Mouse (Mus musculus): ENCODE results near the gene Dhdds.

- TF ChIP-seq EP300 (IDR thresholded peaks at IDR 0.05; ENCODE audit: low read depth) (no peak), CTCF (IDR thresholded peaks at IDR 0.05; ENCODE audit: low read depth) (peak; percentile 68)
These were observed 69.4 kb downstream of the Dhdds start for GRCm38 (mm10) chr4:133931349-133931748.
